Comparison of ENCODE assay signal across 8 mouse cellular contexts in the genomic region with DNA sequence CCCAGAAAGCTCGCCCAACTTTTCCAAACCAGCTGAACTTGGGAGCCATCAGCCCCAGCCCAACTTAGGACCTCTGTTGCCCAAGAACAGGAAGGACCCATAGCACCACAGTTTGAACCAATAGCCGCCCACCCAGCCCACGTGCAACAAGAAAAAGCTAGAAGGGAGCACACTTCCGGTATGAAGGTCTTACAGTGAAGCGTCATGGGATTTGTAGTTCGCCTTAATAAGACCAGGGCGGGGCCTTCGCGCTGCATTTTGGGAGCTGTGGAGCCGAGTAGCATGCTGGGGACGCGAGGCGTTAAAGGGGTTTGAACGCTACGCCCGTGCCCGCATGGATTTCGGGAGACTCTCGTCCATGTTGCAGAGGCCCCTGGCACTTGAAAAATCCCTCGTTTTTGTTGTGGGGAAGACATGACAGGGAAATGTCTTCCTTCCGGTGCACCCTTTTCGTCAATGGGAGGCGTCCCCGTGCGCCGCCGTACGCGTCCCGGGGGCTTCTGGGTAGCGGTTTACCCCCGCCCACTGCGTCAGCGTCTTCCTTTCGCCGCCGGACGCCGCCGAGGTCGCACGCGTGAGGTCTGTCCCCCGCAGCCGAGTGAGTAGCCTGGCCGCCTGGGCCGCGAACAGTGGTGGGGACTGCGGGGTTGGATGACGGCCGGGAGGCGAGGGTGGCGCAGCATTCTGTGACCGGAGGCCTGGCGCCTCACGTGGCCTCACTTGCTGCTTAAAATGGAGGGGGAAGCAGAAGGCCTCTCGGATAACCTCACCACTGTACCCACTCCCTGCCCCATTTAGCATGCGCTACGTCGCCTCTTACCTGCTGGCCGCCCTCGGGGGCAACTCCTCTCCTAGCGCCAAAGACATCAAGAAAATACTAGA. TPM values are rescaled to one million over a fixed set of nuclear protein-coding genes. Genes with fewer than 3 reads are reported as not detected.
A peak's percentile ranks its signal among the peaks of the same experiment; 100 is the strongest.
DNase-seq lines count a peak whose midpoint lies in the region; ATAC-seq lines count a peak whose summit lies in the region.

Rplp2 (plus strand) TSS at position 261 of the 882 bp plus-strand sequence.

- H3K4me1 ChIP-seq in hindbrain, embryonic 13.5 days (replicated peaks) = peaks cover 33% of the 10 kb centered on the region

- H3K9ac ChIP-seq in hindbrain, embryonic 13.5 days = peak within 1 kb of the TSS; percentile 94

- peak; percentile 94 for ATAC-seq in hindbrain, embryonic 13.5 days (ENCODE audit: low FRiP score)

- under 1% methylated on average over 63 of the region's 63 CpGs for WGBS in hindbrain, embryonic 13.5 days

- H3K9me3 ChIP-seq in hindbrain, embryonic 13.5 days = no peaks in the 10 kb centered on the region

- peak within 1 kb of the TSS; percentile 79 for H3K4me2 ChIP-seq in hindbrain, embryonic 13.5 days

- H3K27me3 ChIP-seq in hindbrain, embryonic 13.5 days = no peaks in the 10 kb centered on the region

- H3K27ac ChIP-seq in hindbrain, embryonic 13.5 days = peak within 1 kb of the TSS; percentile 96

- DNase-seq in NIH3T3 (ENCODE audit: low read depth) = peak; percentile 91
- peak; percentile 96 to 97 for DNase-seq in cerebellum, postnatal 10 days
- DNase-seq in frontal cortex, postnatal 14 days (ENCODE audit: low spot score in 2 of 2) = peak; percentile 92 to 95
- DNase-seq in layer of hippocampus, postnatal 36 days = peak; percentile 96 to 97
- peak; percentile 95 for DNase-seq in lung, postnatal 36 days
- DNase-seq in retina, postnatal 1 day = peak; percentile 97
- DNase-seq in urinary bladder, adult 18-20 months (ENCODE audit: low spot score in 2 of 2) = peak; percentile 90 to 92

- peaks cover 35% of the 10 kb centered on the region for H3K36me3 ChIP-seq in hindbrain, embryonic 13.5 days

- peak within 1 kb of the TSS; percentile 86 for H3K4me3 ChIP-seq in hindbrain, embryonic 13.5 days

RNA-seq across cellular contexts. Expression of gene Rplp2, which starts in this region (rescaled TPM):
- 771 and 809 TPM in 2 replicates for polyA plus RNA-seq in hindbrain, embryonic 13.5 days (2015; fragmentation: Nextera tagmentation; extraction: Ambion mirVana)
- 100 to 1,000 TPM; 556 TPM for total RNA-seq in layer of hippocampus, postnatal 36 days (2021)

Comparison
In these comparisons a context has a peak if more than half of its experiments do, and no peak if none do; other contexts are left out.
1. Peak in every context shown above with its lines: DNase-seq, ATAC-seq, H3K4me3 ChIP-seq and H3K27ac ChIP-seq.